Mouse (Mus musculus): ENCODE results near the gene Nfkbia. TPM values are rescaled to one million over a fixed set of nuclear protein-coding genes. Genes with fewer than 3 reads are reported as not detected.

The Nfkbia gene
- total and polyA plus RNA-seq, 2 experiments from 2014 or later = 79.0 to 86.6 TPM

DNA sequence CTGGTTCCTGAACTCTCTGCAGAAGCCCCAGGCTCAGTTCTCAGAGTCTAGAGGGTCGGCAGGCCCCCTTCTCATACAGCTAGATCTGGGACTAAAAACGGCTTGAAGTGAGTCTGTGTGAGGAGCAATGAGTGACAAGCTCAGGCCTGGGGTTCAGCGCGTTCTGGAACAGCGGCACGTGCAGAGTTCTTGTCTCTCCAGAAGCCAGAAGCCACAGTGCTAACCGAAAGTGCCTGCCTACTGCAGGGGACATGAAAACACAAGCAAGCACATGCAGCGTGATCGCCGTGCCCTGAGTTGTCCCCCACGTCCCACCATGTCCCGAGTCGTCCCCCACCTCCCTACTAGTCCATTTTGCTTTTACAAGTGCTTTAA lies 18.3 kb downstream of the Nfkbia start:
- H3K9ac ChIP-seq (replicated peaks; ENCODE audit: low read length) = no peak overlapping the region
- no peak for TF ChIP-seq CTCF (IDR thresholded peaks at IDR 0.05; ENCODE audit: low read depth)
- no peak overlapping the region for H3K4me3 ChIP-seq (ENCODE audit: low read length)
- no peak overlapping the region for H3K4me2 ChIP-seq (ENCODE audit: low read depth, low read length)
- no peak overlapping the region for H3K27ac ChIP-seq
- H3K36me3 ChIP-seq (ENCODE audit: insufficient read depth, low read length) = no peaks in the 10 kb centered on the region
- no peak for DNase-seq (ENCODE audit: low spot score)
- no peak for ATAC-seq
- no peaks in the 10 kb centered on the region for H3K9me3 ChIP-seq (ENCODE audit: low read length)
- H3K4me1 ChIP-seq (ENCODE audit: insufficient read depth, low read length) = no peaks in the 10 kb centered on the region
- no peaks in the 10 kb centered on the region for H3K27me3 ChIP-seq (ENCODE audit: insufficient read depth, low read length)
- 80% methylated on average over 13 of the region's 13 CpGs for WGBS

DNA sequence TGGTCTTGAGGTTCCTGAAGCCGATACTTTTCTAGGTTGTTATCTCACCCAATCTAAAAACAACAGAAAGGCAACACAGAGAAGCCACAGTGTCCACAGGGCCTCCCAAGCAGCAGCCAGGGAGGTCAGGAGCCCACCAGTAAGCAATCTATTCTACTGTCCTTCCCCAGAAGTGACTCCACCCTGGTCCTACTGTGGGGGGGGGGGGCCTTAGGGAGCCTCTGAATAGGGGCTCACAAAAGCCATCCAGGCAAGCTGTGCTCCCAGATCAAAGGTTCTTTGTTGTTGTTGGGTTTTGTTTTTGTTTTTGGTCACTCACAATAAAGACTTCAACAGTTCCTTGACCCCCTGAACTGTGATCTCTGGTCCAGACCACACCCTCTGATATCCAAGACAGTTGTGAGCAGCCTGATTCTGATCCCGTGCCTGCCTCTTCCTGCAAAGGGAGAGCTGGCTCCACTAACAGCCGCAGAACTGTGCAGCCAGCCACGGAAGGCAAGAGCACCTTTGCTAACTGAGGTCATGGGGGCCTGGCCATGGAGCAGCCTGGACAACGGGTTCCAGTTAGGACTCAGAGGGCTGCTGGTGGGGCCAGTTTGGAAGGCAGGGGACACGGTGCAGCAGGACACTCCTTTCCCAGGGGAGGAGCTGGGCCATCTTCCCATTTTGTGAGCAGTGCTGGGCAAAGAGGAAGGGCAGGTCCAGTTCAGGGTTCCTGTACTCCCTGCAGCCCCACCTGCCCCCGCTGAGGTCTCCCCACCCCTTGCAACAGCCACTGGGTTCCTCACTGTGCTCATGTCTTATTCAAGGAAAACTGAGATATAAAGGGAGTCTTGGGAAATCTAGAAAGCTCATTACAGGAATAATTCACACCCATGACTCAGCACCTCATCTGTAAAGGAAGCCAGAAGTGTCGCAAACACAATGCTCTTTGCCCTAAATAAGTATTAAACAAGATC lies 18.9 kb downstream of the Nfkbia start:
- DNase-seq (ENCODE audit: low spot score) (no peak), ATAC-seq (peak; percentile 55; the same call in 1 of the 2 replicates)
- 23% methylated on average over 8 of the region's 8 CpGs for WGBS
- Histone ChIP-seq H3K36me3 (ENCODE audit: insufficient read depth, low read length) (no peaks in the 10 kb centered on the region), H3K9me3 (ENCODE audit: low read length) (no peaks in the 10 kb centered on the region), H3K4me1 (ENCODE audit: insufficient read depth, low read length) (no peaks in the 10 kb centered on the region), H3K27me3 (ENCODE audit: insufficient read depth, low read length) (no peaks in the 10 kb centered on the region), H3K4me2 (ENCODE audit: low read depth, low read length) (no peak overlapping the region), H3K4me3 (ENCODE audit: low read length) (no peak overlapping the region), H3K27ac (no peak overlapping the region), H3K9ac (replicated peaks; ENCODE audit: low read length) (no peak overlapping the region)
- no peak for TF ChIP-seq CTCF (IDR thresholded peaks at IDR 0.05; ENCODE audit: low read depth)

DNA sequence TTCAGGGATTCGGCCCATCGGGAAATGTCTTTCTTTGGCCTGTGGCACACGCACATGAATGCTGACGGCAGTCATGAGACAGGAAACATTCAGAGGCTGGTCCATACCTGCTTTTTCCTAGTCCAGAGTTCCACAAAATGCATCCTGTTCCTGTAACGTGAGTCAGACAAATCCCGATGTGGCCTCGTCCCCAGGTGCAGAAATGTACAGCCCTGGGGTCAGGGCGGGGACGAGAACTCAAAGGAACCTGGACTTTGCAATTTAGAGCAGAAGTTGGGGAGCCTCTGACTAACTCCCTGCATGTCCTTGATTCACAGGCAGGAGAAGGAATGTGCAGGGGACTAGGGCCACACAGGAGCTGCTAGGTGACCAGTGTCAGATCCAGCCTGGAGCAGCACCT lies 21.1 kb downstream of the Nfkbia start:
- Histone ChIP-seq H3K4me2 (ENCODE audit: low read depth, low read length) (no peak overlapping the region), H3K27ac (no peak overlapping the region), H3K4me3 (ENCODE audit: low read length) (no peak overlapping the region), H3K4me1 (ENCODE audit: insufficient read depth, low read length) (peaks cover 6% of the 10 kb centered on the region), H3K9me3 (ENCODE audit: low read length) (no peaks in the 10 kb centered on the region), H3K9ac (replicated peaks; ENCODE audit: low read length) (no peak overlapping the region), H3K27me3 (ENCODE audit: insufficient read depth, low read length) (no peaks in the 10 kb centered on the region), H3K36me3 (ENCODE audit: insufficient read depth, low read length) (no peaks in the 10 kb centered on the region)
- ATAC-seq = no peak
- DNase-seq (ENCODE audit: low spot score) = no peak
- WGBS = 91% methylated on average over 9 of the region's 9 CpGs
- no peak for TF ChIP-seq CTCF (IDR thresholded peaks at IDR 0.05; ENCODE audit: low read depth)

GRCm38 (mm10) chr12:55470442-55470841 lies 22.0 kb downstream of the Nfkbia start:
- Histone ChIP-seq H3K9ac (replicated peaks; ENCODE audit: low read length) (no peak overlapping the region), H3K4me1 (ENCODE audit: insufficient read depth, low read length) (peaks cover 15% of the 10 kb centered on the region), H3K4me2 (ENCODE audit: low read depth, low read length) (no peak overlapping the region), H3K9me3 (ENCODE audit: low read length) (no peaks in the 10 kb centered on the region), H3K36me3 (ENCODE audit: insufficient read depth, low read length) (no peaks in the 10 kb centered on the region), H3K27me3 (ENCODE audit: insufficient read depth, low read length) (no peaks in the 10 kb centered on the region), H3K27ac (no peak overlapping the region), H3K4me3 (ENCODE audit: low read length) (no peak overlapping the region)
- WGBS = 58% methylated on average over 5 of the region's 5 CpGs
- DNase-seq (ENCODE audit: low spot score) = no peak
- no peak for ATAC-seq
- TF ChIP-seq CTCF (IDR thresholded peaks at IDR 0.05; ENCODE audit: low read depth) = no peak

- H3K4me1 ChIP-seq (ENCODE audit: insufficient read depth, low read length) = peaks cover 32% of the 10 kb centered on the region
- 49% methylated on average over 10 of the region's 10 CpGs for WGBS
- H3K9ac ChIP-seq (replicated peaks; ENCODE audit: low read length) = no peak overlapping the region
- ATAC-seq (no peak), DNase-seq (ENCODE audit: low spot score) (no peak)
- H3K9me3 ChIP-seq (ENCODE audit: low read length) = no peaks in the 10 kb centered on the region
- H3K27ac ChIP-seq = no peak overlapping the region
- no peaks in the 10 kb centered on the region for H3K36me3 ChIP-seq (ENCODE audit: insufficient read depth, low read length)
- no peak for TF ChIP-seq CTCF (IDR thresholded peaks at IDR 0.05; ENCODE audit: low read depth)
- no peak overlapping the region for H3K4me2 ChIP-seq (ENCODE audit: low read depth, low read length)
- no peak overlapping the region for H3K4me3 ChIP-seq (ENCODE audit: low read length)
- no peaks in the 10 kb centered on the region for H3K27me3 ChIP-seq (ENCODE audit: insufficient read depth, low read length)
Observed at GRCm38 (mm10) chr12:55467331-55468180, 24.9 kb downstream of the Nfkbia start.

GRCm38 (mm10) chr12:55466816-55467215 lies 25.6 kb downstream of the Nfkbia start:
- H3K36me3 ChIP-seq (ENCODE audit: insufficient read depth, low read length) = no peaks in the 10 kb centered on the region
- H3K9ac ChIP-seq (replicated peaks; ENCODE audit: low read length) = no peak overlapping the region
- H3K27me3 ChIP-seq (ENCODE audit: insufficient read depth, low read length) = no peaks in the 10 kb centered on the region
- 34% methylated on average over 5 of the region's 5 CpGs for WGBS
- no peak overlapping the region for H3K4me3 ChIP-seq (ENCODE audit: low read length)
- peak overlapping the region; percentile 76; the same call in 1 of the 2 replicates for H3K27ac ChIP-seq
- no peak for ATAC-seq
- no peak for DNase-seq (ENCODE audit: low spot score)
- TF ChIP-seq CTCF (IDR thresholded peaks at IDR 0.05; ENCODE audit: low read depth) = no peak
- H3K9me3 ChIP-seq (ENCODE audit: low read length) = no peaks in the 10 kb centered on the region
- no peak overlapping the region for H3K4me2 ChIP-seq (ENCODE audit: low read depth, low read length)
- H3K4me1 ChIP-seq (ENCODE audit: insufficient read depth, low read length) = peaks cover 32% of the 10 kb centered on the region

All from hindbrain, postnatal 0 days (tissue).